Mouse (Mus musculus) heart, postnatal 25 days (tissue): ENCODE data around the gene Gm20388. TPM values are rescaled to one million over a fixed set of nuclear protein-coding genes. Genes with fewer than 3 reads are reported as not detected.

Experiments used
- DNase-seq: peaks from one replicate; pipeline ENCODE4 v3.0.0; 2022; ENCODE audit warnings: low spot score
- intact Hi-C: fragments of 180-260 bp; cut with DNase I; formaldehyde crosslinking; loops from one replicate; pipeline ENCODE4 v1.15.1; 2025
- total RNA-seq, 2 experiments: library from RNA; stranded (reverse); gene quantifications; 2 replicates each; pipeline ENCODE4 v1.2.3; 2021

The Gm20388 gene
- total RNA-seq, 2 experiments from 2014 or later = 2.7 TPM; not detected in 1

DNA sequence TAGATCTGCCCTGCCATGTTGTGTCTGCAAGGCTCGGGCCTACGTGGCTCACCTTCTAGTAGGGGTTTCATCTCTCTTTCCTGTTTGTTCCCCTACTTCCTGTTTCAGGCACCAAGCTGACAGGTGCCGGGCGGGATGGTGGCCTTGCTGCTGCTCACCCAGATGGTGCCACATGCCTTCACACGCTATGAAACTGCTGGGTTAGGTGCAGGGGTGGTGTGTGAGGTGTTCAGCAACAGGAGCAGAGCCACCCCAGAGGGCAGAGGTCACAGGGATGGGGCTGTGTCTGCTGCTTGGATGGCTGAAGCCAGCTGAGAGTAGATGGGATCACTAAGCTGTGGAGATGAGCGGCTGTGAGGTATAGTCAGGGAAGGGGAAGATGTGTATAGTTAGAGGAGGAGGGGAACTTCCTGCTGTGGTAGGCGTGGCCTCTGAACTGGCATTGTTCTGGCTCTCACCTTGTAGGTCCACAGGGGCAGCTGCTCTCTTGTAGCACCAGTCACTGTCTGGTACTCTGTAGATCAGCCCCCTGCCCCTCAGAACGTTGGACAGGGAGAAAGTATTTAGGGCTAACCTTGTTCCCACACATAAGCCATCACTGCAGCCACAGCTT, 4363.1 kb downstream of the Gm20388 start:
- intact Hi-C loops = no loop called here
- no peak for DNase-seq

DNA sequence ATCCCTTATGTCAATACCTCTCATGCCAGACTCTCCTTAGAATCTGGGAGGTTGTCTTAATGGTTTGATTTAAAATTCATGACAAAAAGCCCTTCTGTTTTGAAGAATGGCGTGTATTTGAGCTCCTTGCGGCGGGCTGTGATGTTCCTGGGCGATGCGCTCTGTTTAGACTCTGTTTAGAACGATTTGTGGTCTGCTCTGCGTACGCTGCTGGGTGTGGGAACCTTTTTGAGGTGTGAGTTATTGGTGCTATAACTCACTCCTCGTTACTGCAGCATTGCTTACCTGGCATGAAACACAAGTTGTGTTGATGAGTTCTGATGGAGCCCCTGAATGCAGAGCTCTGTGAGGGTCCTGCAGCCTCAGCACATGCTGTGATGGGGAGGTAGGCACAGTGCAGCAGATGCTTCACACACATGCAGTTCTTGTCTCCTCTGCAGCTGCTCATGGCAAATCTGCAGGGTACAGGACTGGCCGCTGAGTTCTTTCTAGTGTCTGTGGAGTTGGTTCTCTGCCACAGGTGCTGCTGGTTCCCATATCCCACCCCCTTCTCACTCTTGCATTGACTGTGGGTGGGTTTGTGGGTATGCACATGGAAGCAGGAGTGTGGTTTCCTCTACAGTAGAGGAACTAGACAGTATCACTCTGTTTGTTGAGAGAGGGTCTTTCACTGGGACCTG, 4363.9 kb downstream of the Gm20388 start:
- DNase-seq = no peak
- intact Hi-C loops = no loop called here

DNA sequence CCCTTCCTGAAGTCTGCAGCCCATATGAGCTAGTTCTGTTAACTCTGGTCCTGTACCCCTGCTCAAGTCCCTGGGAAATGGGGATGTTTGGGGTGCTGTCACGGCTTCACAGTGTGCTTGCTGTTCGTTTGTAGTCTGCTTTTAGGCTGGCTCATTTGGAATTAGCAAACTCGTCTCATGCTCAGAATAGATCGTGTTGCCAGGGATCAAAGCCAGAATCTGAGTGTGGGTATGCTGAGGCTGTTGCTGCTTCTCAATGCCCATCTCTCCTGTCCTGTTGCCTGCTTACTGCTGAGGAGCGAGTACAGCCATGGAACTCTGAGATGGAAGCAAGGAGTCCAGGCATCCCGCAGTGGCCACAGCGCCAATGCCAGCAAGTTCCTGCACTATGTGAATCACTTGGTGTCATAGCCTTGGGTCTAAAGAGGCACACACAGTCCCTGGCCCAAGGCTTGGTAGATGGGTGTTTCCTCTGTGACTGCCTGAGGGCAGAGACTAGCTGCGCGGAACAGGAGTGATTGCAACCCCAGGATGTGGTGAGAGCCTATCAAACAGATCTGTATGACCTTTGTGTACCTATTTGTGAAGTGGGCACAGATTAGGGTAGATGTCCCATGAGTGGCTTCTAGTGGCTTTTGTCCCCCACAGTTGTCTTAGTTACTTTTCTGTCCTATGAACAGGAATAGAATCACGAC, 4364.9 kb downstream of the Gm20388 start:
- DNase-seq = no peak
- intact Hi-C loops = no loop called here

- DNase-seq = peak; percentile 55
- intact Hi-C loops = no loop called here
These were observed 4367.6 kb downstream of the Gm20388 start for GRCm38 (mm10) chr8:124277951-124278910.

GRCm38 (mm10) chr8:124278956-124279689, 4368.5 kb downstream of the Gm20388 start:
- no peak for DNase-seq
- intact Hi-C loops = no loop called here

GRCm38 (mm10) chr8:124279690-124279985, 4369.0 kb downstream of the Gm20388 start:
- no peak for DNase-seq
- intact Hi-C loops = no loop called here

GRCm38 (mm10) chr8:124281700-124282541, 4371.3 kb downstream of the Gm20388 start:
- intact Hi-C loops = loop anchor here (2.0 to 5.0 kb wide), 2 partner anchors 51 to 215 kb away; partner anchors contain the start of gene Galnt2
- no peak for DNase-seq

DNA sequence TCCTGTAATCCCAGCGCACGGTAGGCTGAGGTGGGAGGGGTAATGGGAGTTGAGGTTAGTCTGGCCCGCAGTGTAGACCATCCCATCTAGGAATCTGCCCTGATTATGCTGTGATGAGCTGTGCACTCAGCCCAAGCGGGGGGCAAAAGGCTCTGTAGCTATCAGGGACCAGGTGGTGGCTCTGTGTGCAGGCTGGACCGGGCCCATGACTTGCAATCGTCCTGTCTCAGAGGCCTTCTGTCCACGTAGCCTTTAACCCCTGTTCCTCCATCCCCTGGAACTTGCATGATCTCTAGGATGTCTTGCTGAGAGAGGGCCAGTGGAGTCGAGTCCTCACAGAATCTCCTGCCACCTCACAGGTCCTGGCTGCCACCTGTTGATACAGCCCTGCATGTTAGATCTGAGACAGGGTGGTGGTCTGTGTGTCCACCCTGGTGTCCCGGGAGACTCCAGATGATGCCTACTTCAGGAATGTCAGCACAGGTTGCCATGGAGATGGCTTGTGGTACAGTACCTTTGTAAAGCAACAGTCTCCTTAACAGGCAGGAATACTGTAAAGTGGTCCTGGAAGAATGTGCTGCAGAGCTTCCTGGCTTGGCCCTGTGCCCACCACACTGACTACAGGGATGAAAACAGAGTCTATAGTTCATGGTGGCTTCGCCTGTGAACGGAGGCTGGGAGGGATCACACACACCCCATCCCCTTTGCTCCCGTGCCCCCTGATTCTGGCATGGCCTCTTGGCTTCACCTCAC, 4372.4 kb downstream of the Gm20388 start:
- intact Hi-C loops = loop anchor here (5.0 kb wide), 1 partner anchor 216 kb away; no protein-coding TSS in a partner anchor
- DNase-seq = no peak

DNA sequence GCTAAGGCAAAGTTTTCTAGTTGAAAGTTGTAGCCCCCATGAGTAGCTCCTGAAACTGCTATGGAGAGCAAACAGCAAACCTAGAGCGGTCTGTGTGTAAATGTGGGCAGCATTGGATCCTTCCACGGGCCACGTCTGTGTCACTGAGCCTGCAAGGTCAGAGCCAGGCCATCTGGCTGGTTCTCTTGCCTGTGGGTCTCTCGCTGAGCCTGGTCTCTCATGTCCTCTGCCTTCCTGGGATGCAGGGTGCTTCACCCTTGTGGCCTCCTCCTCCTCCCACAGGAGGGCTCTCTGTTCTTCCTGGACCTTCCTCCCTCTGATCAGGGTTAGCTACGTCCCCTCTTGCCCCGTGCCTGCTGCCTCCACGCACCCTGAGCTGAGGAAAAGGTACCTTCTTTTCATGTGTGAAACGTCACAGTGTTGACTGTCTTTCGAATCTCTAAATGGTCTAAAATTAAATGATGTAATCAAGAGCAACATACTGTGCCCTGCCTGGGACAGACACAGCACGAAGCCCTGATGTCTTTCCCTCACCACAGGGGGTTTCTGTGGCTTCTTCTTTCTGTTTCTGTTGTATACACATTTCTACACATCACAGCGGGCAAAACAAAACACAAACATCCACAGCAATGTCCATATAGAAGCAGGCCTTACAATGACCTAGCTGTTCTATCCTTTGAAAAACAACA, 4373.1 kb downstream of the Gm20388 start:
- intact Hi-C loops = loop anchor here (5.0 kb wide), 1 partner anchor 216 kb away; no protein-coding TSS in a partner anchor
- DNase-seq = no peak

- intact Hi-C loops = loop anchor here (5.0 kb wide), 1 partner anchor 217 kb away; no protein-coding TSS in a partner anchor
- no peak for DNase-seq
These were observed 4373.7 kb downstream of the Gm20388 start for GRCm38 (mm10) chr8:124284333-124284711.

GRCm38 (mm10) chr8:124284984-124285576, 4374.4 kb downstream of the Gm20388 start:
- no peak for DNase-seq
- intact Hi-C loops = loop anchor here (5.0 kb wide), 2 partner anchors 218 to 233 kb away; no protein-coding TSS in a partner anchor

- no peak for DNase-seq
- intact Hi-C loops = loop anchor here (1.0 to 5.0 kb wide), 2 partner anchors 25 to 234 kb away; no protein-coding TSS in a partner anchor
These were observed 4376.0 kb downstream of the Gm20388 start for GRCm38 (mm10) chr8:124286461-124287124.

DNA sequence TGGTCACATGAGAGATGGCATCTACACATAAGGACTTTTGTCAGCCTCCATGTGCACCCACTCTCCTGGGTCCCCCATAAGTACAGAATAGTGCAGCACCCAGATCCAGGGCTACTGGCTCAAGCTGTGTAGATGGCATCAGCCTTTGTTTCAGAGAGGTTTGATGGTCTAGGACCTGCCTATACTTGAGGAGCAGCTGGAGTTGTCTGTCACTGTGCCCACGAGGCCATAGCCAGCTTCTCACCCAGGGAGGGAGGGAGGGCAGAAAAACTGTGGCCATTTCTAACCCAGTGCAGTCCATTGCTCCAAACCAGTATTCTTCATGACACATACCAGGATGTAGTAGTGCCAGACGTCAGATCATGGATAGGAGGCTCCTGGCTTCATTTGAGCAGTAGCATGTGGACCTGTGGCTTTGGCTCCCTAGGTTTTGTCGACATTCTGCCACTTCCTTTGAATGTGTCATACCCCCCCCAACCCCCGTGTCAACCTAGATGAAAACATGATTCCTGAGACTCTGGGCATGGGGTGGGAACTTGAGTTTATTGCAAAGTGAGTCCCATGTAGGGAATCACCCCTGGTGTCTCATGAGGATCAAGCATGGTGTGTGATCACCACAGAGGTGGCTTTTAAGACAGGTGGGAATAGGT, 4377.7 kb downstream of the Gm20388 start:
- DNase-seq = no peak
- intact Hi-C loops = loop anchor here (5.0 kb wide), 1 partner anchor 236 kb away; no protein-coding TSS in a partner anchor

- DNase-seq = no peak
- intact Hi-C loops = loop anchor here (5.0 kb wide), 2 partner anchors 58 to 237 kb away; no protein-coding TSS in a partner anchor
These were observed 4378.9 kb downstream of the Gm20388 start for GRCm38 (mm10) chr8:124289481-124290050.
